Mouse (Mus musculus) layer of hippocampus, adult 9-10 months (tissue): Measurements from ENCODE around the gene Klrc3.
"Not testable (repeated sequence)": the region's sequence is repeated elsewhere in the genome, so short reads cannot be mapped to it uniquely, and the experiment has no call there.

Experiments
- DNase-seq: peaks from one replicate; pipeline ENCODE4 v3.0.0; 2022; ENCODE audit warnings: low spot score

Klrc3 gene

DNA sequence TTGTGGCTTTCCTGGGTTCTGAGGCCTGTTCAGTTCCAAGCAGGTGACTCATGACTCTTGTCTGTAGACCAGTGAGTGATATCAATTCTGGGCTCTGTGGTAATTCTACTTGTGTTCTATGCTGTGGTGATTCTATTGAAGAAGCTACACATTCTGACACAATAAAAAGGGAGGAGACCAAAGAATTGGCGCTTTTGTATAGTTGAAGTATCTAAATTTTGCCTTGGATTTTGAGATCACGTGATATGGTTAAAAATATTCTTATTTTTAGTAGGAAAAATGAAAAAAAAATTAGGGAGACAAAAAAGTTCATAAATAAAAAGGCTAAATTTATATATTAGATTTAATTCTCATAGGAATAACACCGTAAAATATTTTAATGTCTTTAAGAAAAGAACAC is at the start of gene Klrc3:
Klrc3 (minus strand) TSS at position 101 of the 400 bp plus-strand sequence.
- DNase-seq = not testable (repeated sequence)

DNA sequence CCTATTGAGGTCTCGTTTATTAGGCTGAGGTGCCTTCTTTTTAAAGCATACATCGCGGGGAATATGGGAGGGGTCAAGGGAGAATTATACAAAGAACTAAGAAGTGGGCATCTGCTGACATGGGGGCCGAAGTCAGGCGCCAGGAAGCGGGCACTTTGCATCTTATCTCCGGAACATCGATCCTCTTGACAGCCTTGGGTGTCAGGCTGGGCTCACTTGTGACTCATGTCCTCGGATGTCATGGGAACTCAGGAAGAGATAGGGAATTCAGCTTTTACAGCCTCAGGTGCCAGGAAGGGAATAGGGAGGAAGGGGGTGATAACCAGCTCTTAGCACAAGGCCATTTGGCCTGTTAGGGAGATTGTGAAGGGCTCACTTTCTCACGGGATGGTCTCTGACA is 48.3 kb upstream of the Klrc3 start:
- DNase-seq = not testable (repeated sequence)

DNA sequence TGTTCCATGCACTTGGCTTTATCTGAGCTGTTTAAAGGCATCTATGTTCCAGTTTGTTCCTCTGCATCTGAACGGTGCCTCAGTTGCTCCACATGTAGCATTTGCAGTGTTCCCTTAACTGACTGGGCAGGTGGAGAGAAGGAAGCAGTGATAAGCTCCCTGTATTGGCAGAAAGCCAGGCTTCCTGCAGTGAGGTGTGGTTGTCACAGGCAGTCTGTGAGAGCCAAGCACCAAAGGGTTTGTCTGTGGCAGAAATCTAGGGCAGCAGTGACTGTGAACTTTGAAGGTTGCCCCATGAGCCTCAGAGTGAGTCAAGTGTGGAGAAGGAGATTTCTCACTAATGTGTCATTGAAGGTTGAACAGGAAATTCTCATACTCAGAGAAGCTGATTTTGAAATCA is 37.2 kb upstream of the Klrc3 start:
- no peak for DNase-seq

DNA sequence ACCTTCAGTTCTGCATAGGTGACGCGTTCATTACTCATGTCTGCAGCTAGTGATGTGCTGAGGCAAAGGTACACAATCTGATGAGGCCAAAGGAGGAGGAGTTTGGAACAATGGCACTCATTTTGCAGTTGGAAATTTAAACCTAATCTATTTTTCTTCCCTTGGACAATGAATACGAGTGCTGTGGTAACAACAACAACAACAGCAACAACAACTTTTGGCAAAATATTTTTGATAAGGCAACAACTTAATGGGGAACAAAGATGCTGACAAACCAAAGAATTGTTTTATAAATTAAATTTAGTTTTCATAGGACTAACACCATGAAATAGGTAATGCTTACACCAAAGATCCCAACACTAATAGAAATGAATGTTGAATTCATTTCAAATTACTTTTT is 35.7 kb upstream of the Klrc3 start, which contains the start of gene Klrc1:
Klrc1 (minus strand) TSS at position 101 of the 400 bp plus-strand sequence.
- no peak for DNase-seq

DNA sequence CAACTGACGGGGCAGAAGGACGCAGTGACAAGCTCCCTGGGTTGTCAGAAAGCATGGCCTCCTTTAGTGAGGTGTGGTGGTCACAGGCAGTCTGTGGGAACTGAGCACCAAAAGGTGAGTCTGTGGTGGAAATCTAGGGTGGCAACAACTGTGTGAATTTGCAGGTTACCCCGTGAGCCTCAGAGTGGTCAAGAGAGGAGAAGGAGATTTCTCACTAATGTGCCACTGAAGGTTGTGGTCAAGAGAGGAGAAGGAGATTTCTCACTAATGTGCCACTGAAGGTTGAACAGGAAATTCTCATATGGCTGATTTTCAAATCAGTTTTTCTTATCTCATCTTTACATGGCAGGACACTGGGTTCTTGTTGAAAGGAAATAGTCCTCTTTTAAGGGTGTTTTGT is 18.2 kb upstream of the Klrc3 start:
- DNase-seq = not testable (repeated sequence)

DNA sequence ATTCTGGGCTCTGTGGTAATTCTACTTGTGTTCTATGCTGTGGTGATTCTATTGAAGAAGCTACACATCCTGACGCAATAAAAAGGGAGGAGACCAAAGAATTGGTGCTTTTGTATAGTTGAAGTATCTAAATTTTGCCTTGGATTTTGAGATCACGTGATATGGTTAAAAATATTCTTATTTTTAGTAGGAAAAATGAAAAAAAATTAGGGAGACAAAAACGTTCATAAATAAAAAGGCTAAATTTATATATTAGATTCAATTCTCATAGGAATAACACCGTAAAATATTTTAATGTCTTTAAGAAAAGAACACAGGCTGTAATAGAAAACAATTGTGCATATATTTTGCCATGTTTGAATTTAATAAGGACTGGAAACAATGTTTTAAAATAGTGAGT is 17.5 kb upstream of the Klrc3 start, which contains the start of gene Klrc2:
Klrc2 (minus strand) TSS at position 101 of the 400 bp plus-strand sequence.
- not testable (repeated sequence) for DNase-seq

DNA sequence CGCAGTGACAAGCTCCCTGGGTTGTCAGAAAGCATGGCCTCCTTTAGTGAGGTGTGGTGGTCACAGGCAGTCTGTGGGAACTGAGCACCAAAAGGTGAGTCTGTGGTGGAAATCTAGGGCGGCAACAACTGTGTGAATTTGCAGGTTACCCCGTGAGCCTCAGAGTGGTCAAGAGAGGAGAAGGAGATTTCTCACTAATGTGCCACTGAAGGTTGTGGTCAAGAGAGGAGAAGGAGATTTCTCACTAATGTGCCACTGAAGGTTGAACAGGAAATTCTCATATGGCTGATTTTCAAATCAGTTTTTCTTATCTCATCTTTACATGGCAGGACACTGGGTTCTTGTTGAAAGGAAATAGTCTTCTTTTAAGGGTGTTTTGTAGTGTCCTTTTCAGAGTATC is 917 bp upstream of the Klrc3 start:
- DNase-seq = not testable (repeated sequence)

DNA sequence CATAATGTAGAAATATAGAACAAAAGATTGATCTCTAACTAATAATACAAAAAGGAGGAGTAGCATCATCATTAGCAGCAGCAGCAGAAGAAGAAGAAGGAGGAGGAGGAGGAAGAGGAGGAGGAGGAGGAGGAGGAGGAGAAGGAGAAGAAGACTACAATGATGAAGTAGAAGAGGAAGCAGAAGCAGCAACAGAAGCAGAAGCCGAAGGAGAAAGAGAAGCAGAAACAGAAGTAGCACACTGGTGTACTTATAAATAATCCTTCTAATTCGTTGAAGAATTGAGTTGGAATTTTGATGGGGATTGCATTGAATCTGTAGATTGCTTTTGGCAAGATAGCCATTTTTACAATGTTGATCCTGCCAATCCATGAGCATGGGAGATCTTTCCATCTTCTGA is 12.1 kb downstream of the Klrc3 start:
- DNase-seq = not testable (repeated sequence)

DNA sequence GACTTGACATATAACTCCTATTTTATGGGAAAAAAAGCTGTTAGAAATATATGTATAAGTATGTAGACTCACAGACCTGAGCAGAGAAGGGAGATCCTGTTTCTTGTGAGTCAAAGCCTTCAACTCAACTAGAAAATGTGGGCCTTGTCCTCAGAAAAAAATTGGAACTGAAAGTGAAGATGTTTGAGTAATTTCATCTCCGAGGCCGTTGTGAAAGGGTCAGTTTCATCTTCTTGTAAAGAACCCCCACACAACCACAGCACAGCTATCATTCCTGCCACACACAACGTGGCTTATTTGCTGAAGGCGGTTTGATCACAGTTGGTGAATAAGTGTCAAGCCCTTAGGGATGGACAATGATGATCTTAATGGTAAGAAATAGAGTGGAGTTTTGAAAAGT is 19.4 kb downstream of the Klrc3 start, which contains the start of gene Klrk1:
Klrk1 (minus strand) TSS at position 130 of the 400 bp plus-strand sequence.
- DNase-seq = no peak

DNA sequence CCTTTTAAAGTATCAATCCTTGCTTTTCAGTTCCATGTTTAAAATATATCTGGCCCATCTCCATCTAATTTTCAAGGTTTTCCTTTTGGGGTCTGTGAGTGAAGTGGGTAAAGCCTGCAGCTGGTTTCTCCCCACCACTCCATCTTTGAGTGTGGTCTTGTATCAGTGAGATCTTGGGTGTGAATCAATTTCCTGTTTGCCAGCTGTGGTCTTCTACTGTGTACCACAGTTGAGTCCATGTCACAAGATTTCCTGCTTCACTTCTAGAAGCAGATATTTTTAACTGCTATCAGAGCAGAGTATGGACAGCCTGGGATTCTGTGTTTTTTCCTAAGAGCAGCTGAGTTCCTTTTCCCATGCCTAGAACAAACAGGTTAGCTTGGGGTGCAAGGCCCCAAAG is 34.8 kb downstream of the Klrc3 start:
- DNase-seq = no peak

DNA sequence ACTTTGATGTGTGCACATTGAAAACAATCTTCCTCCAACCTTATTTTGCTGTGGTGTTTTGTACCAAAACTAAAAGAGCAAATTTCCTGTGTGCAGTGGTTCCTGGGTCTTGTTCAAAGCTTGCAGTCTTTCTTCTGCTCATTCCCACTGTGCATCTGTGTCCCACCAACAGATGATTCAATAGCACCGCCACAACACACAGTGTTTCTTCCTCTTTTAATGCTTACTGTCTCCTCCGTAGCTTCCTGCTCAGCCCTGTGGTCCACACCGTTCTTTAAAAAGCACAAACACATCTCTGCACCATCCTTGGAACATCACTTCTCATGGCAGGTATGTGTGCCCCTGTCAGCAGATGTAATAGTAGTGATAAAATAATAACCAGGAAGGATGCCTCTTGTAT is 51.6 kb downstream of the Klrc3 start, which contains the start of gene Klrd1:
Klrd1 (plus strand) TSS at position 275 of the 400 bp plus-strand sequence.
- no peak for DNase-seq
